Mouse (Mus musculus): ENCODE data around the gene Dnah12. TPM values are rescaled to one million over a fixed set of nuclear protein-coding genes. Genes with fewer than 3 reads are reported as not detected.

Dnah12 gene
- polyA plus RNA-seq, 1 experiment from 2014 or later = 0.06 TPM

DNA sequence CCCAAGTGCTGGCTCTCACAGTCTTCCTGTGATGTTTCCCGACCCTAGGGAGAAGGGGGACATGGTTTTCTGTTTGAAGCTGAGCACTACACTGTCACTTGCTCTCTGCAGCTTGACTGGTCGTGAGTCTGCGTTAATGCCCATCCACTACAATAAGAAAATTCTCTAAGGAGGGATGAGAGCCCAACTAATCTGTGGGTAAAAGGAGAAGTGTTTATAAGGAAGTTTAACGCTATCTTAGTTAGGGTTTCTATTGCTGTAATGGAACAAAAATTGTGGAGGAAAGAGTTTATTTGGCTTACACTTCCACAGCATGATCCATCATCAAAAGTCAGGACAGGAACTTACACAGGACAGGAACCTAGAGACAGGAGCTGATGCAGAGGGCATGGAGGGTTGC lies 123.7 kb downstream of the Dnah12 start:
- Histone ChIP-seq H3K9ac (no peak overlapping the region), H3K27me3 (no peaks in the 10 kb centered on the region), H3K4me3 (no peak overlapping the region), H3K4me1 (no peaks in the 10 kb centered on the region), H3K27ac (no peak overlapping the region), H3K9me3 (peaks cover 3% of the 10 kb centered on the region; the same call in 1 of the 2 replicates), H3K4me2 (replicated peaks) (no peak overlapping the region), H3K36me3 (no peaks in the 10 kb centered on the region)
- ATAC-seq (ENCODE audit: low FRiP score, low read depth) = no peak
- WGBS = 78% methylated on average over 4 of the region's 4 CpGs

DNA sequence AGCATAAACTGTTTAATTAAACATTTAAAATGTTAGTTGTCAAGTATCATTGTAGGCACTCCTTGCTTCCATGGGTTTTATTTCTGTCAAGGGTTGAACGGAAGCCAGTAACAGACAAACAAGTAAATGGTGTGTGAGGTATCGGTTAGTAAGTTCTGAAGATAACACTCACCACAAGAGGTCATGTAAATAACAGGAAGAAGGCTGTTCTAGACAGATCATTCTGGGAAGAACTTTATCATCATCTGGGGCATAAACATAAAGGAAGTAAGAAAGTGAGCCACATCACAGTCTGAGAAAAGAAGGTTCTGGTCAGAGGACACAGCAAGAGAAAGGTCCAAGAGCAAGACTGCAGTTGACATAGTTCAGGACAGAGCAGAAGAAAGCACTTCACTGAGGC lies 132.9 kb downstream of the Dnah12 start:
- Histone ChIP-seq H3K4me1 (no peaks in the 10 kb centered on the region), H3K4me3 (no peak overlapping the region), H3K9ac (no peak overlapping the region), H3K4me2 (replicated peaks) (no peak overlapping the region), H3K27me3 (no peaks in the 10 kb centered on the region), H3K9me3 (no peaks in the 10 kb centered on the region), H3K27ac (no peak overlapping the region), H3K36me3 (no peaks in the 10 kb centered on the region)
- 89% methylated on average over 2 of the region's 2 CpGs for WGBS
- ATAC-seq (ENCODE audit: low FRiP score, low read depth) = no peak

DNA sequence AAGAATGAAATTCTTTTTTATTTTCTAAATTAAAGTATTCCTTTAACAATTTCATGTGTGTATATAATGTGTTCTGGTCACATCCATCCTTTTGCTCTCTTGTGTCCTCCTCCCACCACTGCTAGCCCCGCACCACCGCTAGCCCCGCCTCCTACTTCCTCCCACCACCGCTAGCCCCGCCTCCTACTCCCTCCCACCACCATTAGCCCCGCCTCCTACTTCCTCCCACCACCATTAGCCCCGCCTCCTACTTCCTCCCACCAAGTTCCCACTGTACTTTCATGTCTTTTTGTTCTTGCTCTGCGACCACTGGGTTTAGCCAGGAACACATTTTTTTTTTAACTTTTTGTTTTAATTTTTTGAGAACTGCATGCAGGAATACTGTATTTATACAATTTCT lies 160.0 kb downstream of the Dnah12 start:
- Histone ChIP-seq H3K27me3 (no peaks in the 10 kb centered on the region), H3K9ac (no peak overlapping the region), H3K27ac (no peak overlapping the region), H3K36me3 (no peaks in the 10 kb centered on the region), H3K9me3 (no peaks in the 10 kb centered on the region), H3K4me1 (no peaks in the 10 kb centered on the region), H3K4me2 (replicated peaks) (no peak overlapping the region), H3K4me3 (no peak overlapping the region)
- 87% methylated on average over 8 of the region's 8 CpGs for WGBS
- no peak for ATAC-seq (ENCODE audit: low FRiP score, low read depth)

DNA sequence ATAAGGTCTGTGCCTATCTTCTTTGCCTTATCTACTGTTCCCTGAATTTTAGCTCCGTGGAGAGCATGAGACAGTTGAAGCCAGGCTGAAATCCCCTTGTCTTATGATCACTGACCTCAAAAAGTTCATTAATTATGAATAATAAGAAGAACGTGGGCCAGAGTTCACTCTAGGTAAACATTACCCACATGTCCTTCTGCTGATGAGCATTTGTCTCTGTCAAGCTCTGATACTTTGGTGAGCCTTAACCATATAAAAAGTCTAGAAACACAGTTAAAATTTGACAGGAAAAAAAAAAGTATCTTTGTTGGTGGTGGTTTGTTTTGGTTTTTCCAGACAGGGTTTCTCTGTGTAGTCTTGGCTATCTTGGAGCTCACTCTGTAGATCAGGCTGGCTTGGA lies 161.0 kb downstream of the Dnah12 start:
- no peaks in the 10 kb centered on the region for H3K27me3 ChIP-seq
- no peaks in the 10 kb centered on the region for H3K36me3 ChIP-seq
- 79% methylated on average over 2 of the region's 2 CpGs for WGBS
- H3K4me1 ChIP-seq = no peaks in the 10 kb centered on the region
- ATAC-seq (ENCODE audit: low FRiP score, low read depth) = no peak
- no peak overlapping the region for H3K4me2 ChIP-seq (replicated peaks)
- no peak overlapping the region for H3K27ac ChIP-seq
- no peak overlapping the region for H3K9ac ChIP-seq
- no peaks in the 10 kb centered on the region for H3K9me3 ChIP-seq
- H3K4me3 ChIP-seq = no peak overlapping the region

DNA sequence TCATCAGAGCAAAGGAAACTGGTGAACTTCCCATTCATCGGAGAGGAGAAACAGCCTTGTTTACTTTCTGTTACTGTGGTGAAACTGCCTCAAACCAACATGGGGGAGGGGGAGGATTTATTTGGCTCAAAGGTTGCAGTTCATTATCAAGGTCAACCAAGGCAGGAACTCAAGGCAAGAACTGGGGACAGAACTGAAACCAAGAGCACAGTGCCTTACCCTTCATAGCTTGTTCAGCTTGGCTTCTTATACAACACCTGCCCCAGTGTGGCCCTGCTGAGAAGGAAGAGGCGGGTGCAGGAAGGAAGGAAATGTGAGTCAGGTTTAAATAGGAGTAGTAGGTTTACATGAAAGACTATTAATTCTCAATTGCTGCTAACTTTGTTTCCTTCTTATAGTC lies 165.3 kb downstream of the Dnah12 start:
- Histone ChIP-seq H3K4me3 (no peak overlapping the region), H3K9ac (no peak overlapping the region), H3K4me1 (no peaks in the 10 kb centered on the region), H3K27ac (no peak overlapping the region), H3K27me3 (no peaks in the 10 kb centered on the region), H3K9me3 (no peaks in the 10 kb centered on the region), H3K36me3 (no peaks in the 10 kb centered on the region), H3K4me2 (replicated peaks) (no peak overlapping the region)
- no peak for ATAC-seq (ENCODE audit: low FRiP score, low read depth)
- 77% methylated on average over 2 of the region's 2 CpGs for WGBS

DNA sequence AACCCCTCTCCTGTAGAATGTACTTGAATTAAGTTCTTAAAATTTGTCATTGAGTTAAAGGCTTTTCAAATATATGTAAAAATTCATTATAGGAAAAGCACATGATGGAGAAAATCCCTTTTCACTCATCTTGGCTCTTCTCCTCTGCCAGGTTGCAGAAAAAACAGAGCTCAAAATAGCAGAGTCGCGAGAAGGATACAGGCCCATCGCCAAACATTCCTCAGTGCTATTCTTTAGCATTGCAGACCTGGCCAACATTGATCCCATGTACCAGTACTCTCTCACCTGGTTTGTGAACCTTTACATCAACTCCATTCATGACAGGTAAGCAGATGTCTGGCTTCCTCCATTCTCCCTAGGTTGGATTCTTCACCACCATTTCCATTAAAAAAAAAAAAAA lies 165.9 kb downstream of the Dnah12 start:
- H3K4me2 ChIP-seq (replicated peaks) = no peak overlapping the region
- H3K9ac ChIP-seq = no peak overlapping the region
- no peaks in the 10 kb centered on the region for H3K27me3 ChIP-seq
- H3K4me3 ChIP-seq = no peak overlapping the region
- no peak overlapping the region for H3K27ac ChIP-seq
- no peaks in the 10 kb centered on the region for H3K36me3 ChIP-seq
- no peak for ATAC-seq (ENCODE audit: low FRiP score, low read depth)
- no peaks in the 10 kb centered on the region for H3K4me1 ChIP-seq
- WGBS = 91% methylated on average over 3 of the region's 3 CpGs
- no peaks in the 10 kb centered on the region for H3K9me3 ChIP-seq

DNA sequence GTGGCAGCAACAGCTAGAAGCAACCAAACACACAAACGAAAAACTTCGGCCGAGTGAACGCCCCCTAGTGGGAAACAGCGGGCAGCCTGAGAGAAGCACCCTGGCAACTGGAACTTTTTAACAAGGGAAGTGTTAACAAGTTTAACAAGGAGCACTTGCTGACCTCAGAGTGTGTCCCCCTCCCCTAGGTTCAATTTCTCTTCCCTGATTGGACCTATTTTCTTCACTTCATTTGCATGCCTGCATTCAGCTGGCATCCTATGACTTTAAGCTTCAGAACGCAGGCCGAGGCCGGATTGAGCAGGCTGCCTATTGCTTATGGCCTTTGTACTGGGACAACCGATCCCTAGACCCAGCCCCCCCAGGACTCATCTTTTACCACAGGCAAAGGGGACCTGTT lies 174.3 kb downstream of the Dnah12 start:
- Histone ChIP-seq H3K4me1 (no peaks in the 10 kb centered on the region), H3K4me2 (replicated peaks) (no peak overlapping the region), H3K4me3 (no peak overlapping the region), H3K27me3 (no peaks in the 10 kb centered on the region), H3K27ac (no peak overlapping the region), H3K9me3 (no peaks in the 10 kb centered on the region), H3K9ac (no peak overlapping the region), H3K36me3 (no peaks in the 10 kb centered on the region)
- WGBS = 73% methylated on average over 9 of the region's 9 CpGs
- no peak for ATAC-seq (ENCODE audit: low FRiP score, low read depth)

DNA sequence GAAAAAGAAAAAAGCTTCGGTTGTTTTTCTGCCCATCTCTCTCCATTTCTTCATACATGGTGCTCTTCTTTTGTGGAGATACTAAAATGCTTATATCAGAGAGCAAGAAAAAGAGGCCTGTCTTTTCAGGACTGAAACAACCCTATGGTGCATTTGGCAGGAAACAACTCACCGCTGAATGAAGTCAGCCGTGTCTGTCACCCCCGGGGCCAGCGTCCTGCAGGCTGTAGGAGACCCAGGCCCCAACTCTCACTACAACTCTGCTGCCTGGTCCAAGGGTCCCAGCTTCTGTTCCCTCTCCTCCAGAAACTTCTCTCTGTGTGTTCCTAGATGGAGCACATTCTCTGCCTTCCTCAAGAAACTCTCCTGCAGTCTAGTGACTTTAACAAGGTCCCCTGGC lies 175.2 kb downstream of the Dnah12 start:
- H3K4me3 ChIP-seq = no peak overlapping the region
- no peaks in the 10 kb centered on the region for H3K36me3 ChIP-seq
- H3K4me2 ChIP-seq (replicated peaks) = no peak overlapping the region
- no peaks in the 10 kb centered on the region for H3K27me3 ChIP-seq
- WGBS = 85% methylated on average over 5 of the region's 5 CpGs
- ATAC-seq (ENCODE audit: low FRiP score, low read depth) = no peak
- H3K27ac ChIP-seq = no peak overlapping the region
- H3K4me1 ChIP-seq = no peaks in the 10 kb centered on the region
- H3K9ac ChIP-seq = no peak overlapping the region
- no peaks in the 10 kb centered on the region for H3K9me3 ChIP-seq

DNA sequence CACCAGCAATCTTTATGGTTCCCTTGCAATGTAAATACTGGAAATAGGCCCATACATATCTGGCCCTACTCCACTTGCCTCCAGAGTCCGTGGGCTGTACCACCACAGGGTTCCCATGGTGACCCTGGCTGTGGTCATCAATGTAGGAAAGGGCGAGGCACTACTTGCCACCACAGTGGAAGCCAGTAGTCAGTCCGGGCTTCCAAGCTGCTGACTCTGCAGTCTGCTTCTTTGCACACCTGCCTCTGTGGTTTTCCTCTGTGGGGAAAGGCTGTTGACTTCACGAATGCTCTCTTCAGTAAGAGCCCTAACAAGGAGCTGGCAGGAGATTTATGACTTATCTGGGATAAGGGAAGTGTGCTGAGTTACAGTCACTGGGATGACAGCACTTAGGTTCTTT lies 185.7 kb downstream of the Dnah12 start:
- 64% methylated on average over 4 of the region's 4 CpGs for WGBS

DNA sequence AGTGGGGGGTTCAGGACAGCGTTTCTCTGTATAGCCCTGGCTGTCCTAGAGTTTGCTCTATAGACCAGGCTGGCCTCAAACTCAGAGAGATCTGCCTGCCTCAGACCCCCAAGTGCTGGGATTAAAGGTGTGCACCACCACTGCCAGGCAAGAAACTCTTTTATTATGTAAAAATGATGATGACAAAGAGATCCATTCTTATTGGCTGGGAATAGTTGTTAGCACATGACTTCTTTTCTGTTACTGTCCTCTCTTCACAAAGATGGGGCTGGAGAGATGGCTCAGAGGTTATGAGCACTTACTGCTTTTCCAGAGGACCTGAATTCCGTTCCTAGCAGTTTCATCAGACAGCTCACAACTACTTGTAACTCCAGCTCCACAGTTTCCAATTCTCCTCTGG lies 186.9 kb downstream of the Dnah12 start:
- Histone ChIP-seq H3K4me2 (replicated peaks) (no peak overlapping the region), H3K9me3 (no peaks in the 10 kb centered on the region), H3K36me3 (no peaks in the 10 kb centered on the region), H3K4me3 (no peak overlapping the region), H3K9ac (no peak overlapping the region), H3K4me1 (no peaks in the 10 kb centered on the region), H3K27ac (no peak overlapping the region), H3K27me3 (no peaks in the 10 kb centered on the region)
- 77% methylated on average over 2 of the region's 2 CpGs for WGBS
- ATAC-seq (ENCODE audit: low FRiP score, low read depth) = no peak

More for the DNA sequence above, 185.7 kb downstream of the Dnah12 start:
- Histone ChIP-seq H3K4me2 (replicated peaks) (no peak overlapping the region), H3K4me1 (no peaks in the 10 kb centered on the region), H3K27me3 (no peaks in the 10 kb centered on the region), H3K9me3 (no peaks in the 10 kb centered on the region), H3K27ac (no peak overlapping the region), H3K9ac (no peak overlapping the region), H3K4me3 (no peak overlapping the region), H3K36me3 (no peaks in the 10 kb centered on the region)
- ATAC-seq (ENCODE audit: low FRiP score, low read depth) = no peak

DNA sequence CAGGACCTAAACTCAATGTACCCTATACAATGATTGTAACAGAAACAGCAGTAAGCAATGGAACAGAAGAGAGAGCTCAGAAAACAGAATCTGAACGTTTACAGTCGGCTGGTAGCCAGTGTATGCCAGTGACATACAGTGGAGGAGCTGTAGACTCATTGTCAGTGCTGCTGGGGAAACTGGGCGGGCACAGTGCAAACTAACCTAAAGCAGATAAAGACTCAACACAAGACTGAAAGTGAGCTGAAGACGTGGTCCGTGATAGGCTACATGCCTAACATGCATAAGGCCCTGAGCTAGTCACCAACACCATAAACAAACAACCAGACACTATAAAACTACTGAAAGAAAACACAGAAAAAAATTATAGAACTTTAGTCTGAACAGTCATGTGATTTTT lies 188.6 kb downstream of the Dnah12 start:
- Histone ChIP-seq H3K4me2 (replicated peaks) (no peak overlapping the region), H3K36me3 (no peaks in the 10 kb centered on the region), H3K4me1 (no peaks in the 10 kb centered on the region), H3K27ac (no peak overlapping the region), H3K9ac (no peak overlapping the region), H3K9me3 (no peaks in the 10 kb centered on the region), H3K4me3 (no peak overlapping the region), H3K27me3 (no peaks in the 10 kb centered on the region)
- no peak for ATAC-seq (ENCODE audit: low FRiP score, low read depth)
- 85% methylated on average over 5 of the region's 5 CpGs for WGBS

DNA sequence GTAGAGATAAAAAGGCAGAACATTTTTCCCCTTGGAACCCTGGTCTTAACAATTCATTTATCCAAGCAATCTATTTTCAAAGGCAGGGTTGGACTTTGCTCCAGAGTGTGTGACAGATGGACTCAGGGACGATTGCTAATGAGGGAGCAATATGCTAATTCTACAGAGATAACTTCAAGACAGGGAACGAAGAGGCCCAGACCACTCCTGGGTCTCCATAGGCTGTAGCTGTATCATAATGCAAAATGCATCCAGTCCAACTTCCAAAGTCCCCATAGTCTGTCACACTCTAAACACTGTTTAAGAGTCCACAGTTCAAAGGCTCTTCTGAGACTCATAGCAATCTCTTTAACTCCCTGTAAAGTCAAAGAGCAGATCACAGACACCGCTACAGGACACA lies 194.2 kb downstream of the Dnah12 start:
- H3K4me1 ChIP-seq = no peaks in the 10 kb centered on the region
- no peak overlapping the region for H3K4me3 ChIP-seq
- no peaks in the 10 kb centered on the region for H3K9me3 ChIP-seq
- H3K27ac ChIP-seq = no peak overlapping the region
- WGBS = 87% methylated on average over 3 of the region's 3 CpGs
- H3K9ac ChIP-seq = no peak overlapping the region
- no peaks in the 10 kb centered on the region for H3K36me3 ChIP-seq
- ATAC-seq (ENCODE audit: low FRiP score, low read depth) = no peak
- no peak overlapping the region for H3K4me2 ChIP-seq (replicated peaks)
- H3K27me3 ChIP-seq = no peaks in the 10 kb centered on the region

DNA sequence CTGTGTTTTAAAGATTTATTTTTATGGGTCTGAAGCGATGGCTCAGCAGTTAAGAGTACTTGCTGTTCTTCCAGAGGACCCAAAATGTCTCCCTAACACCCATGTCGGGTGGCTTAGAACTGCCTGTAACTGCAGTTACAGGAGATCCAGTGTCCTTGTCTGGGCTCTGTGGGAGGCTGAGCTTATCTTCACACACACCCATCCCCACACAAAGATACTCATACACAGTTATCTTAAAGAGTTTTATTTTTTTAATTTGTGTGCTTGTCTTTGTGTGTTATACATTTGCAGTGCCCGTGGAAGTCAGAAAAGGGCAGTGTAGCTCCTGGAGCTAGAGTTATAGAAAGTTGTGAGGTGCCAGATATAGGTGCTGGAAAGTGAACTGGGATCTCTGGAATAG lies 197.7 kb downstream of the Dnah12 start:
- no peak overlapping the region for H3K27ac ChIP-seq
- ATAC-seq (ENCODE audit: low FRiP score, low read depth) = no peak
- 88% methylated on average over 3 of the region's 3 CpGs for WGBS

More for the DNA sequence above, 197.7 kb downstream of the Dnah12 start:
- Histone ChIP-seq H3K4me1 (no peaks in the 10 kb centered on the region), H3K4me2 (replicated peaks) (no peak overlapping the region), H3K9me3 (no peaks in the 10 kb centered on the region), H3K36me3 (no peaks in the 10 kb centered on the region), H3K4me3 (no peak overlapping the region), H3K27me3 (no peaks in the 10 kb centered on the region), H3K9ac (no peak overlapping the region)

Measured in limb, embryonic 13.5 days (tissue).